Mouse (Mus musculus): ENCODE data around the gene Lefty2. TPM values are rescaled to one million over a fixed set of nuclear protein-coding genes. Genes with fewer than 3 reads are reported as not detected.

The Lefty2 gene
- polyA plus RNA-seq, 1 experiment, result not detected

DNA sequence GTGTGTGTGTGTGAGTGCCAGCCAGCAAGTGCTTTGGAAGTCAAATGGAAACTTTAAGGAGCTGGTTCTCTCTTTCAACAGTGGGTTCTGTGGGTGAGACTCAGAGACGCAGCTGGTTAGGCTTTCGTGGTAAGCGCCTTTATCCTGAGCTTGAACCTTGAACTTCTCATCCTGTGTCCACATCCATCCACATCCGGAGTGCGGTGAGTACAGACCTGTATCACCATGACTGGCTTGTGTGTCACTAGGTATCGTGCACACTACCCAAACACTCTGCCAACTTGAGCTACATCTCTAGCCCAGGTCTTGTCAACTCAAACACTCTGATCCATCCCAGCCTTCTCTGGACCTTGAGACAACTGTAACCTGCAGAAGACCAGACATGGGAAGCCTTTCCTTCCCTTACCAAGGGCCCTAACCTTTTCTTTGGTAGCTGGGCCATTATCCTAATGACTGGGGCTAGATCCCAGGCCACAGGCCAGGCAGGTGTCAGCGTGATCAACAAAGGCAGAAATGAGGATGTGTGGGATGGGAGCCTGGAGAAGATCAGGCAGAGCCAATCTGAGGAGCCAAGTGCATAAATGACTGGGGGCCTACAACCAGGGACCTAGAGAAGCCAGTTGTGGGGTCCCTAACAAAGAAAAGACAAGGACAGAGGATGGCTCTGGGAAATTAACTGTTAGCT, 48.0 kb downstream of the Lefty2 start:
- peak overlapping the region; percentile 98 for H3K4me2 ChIP-seq (ENCODE audit: low read depth)
- H3K79me2 ChIP-seq (ENCODE audit: control insufficient read depth, insufficient read depth), result peaks cover 8% of the 10 kb centered on the region
- H3ac ChIP-seq (ENCODE audit: control insufficient read depth, insufficient read length), result peak overlapping the region; percentile 46
- no peaks in the 10 kb centered on the region for H3K27me3 ChIP-seq (ENCODE audit: control insufficient read depth, insufficient read depth, insufficient read length)
- TF ChIP-seq E2F4 (IDR thresholded peaks at IDR 0.05; ENCODE audit: insufficient read depth), result no peak
- TF ChIP-seq MAX (IDR thresholded peaks at IDR 0.05; ENCODE audit: low read depth), result no peak
- TF ChIP-seq TCF3 (IDR thresholded peaks at IDR 0.05; ENCODE audit: insufficient read length, low read depth), result no peak
- no peak for TF ChIP-seq TCF12 (IDR thresholded peaks at IDR 0.05; ENCODE audit: insufficient read depth, poor library complexity, severe bottlenecking)
- TF ChIP-seq SRF (IDR thresholded peaks at IDR 0.05; ENCODE audit: control insufficient read depth, insufficient read length, low read depth), result no peak
- peak overlapping the region; percentile 70 for H3K4me3 ChIP-seq
- H3K36me3 ChIP-seq (ENCODE audit: control insufficient read depth, insufficient read depth), result no peaks in the 10 kb centered on the region

DNA sequence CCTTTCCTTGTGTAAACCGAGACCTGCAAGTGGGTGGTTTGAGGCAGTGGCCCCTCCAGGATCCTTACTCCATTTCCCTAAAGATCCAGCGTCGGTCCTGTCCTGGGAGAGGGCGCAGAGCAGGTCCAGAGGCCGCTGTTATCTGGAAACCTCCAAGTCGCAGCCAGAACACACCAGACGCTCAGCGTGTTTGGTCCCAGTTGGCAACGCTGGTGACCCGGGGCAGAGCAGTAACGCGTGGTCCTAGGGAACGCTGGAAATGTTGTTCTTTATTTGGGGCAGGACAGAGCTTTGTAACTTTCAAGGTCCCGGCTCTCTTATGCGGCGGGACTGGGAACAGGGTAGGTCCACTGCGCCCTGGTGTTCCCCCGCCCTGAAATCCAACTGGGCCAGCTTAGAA, 48.8 kb downstream of the Lefty2 start:
- H3K4me3 ChIP-seq, result peak overlapping the region; percentile 70
- no peaks in the 10 kb centered on the region for H3K36me3 ChIP-seq (ENCODE audit: control insufficient read depth, insufficient read depth)
- no peaks in the 10 kb centered on the region for H3K27me3 ChIP-seq (ENCODE audit: control insufficient read depth, insufficient read depth, insufficient read length)
- peaks cover 8% of the 10 kb centered on the region for H3K79me2 ChIP-seq (ENCODE audit: control insufficient read depth, insufficient read depth)
- peak overlapping the region; percentile 98 for H3K4me2 ChIP-seq (ENCODE audit: low read depth)
- peak overlapping the region; percentile 46 for H3ac ChIP-seq (ENCODE audit: control insufficient read depth, insufficient read length)
- TF ChIP-seq POLR2A (IDR thresholded peaks at IDR 0.05; ENCODE audit: insufficient read length, low read depth) (no peak), MYOG (IDR thresholded peaks at IDR 0.05; ENCODE audit: control insufficient read depth in 1 of 3, insufficient read depth in 1 of 3, insufficient read length in 2 of 3, low read depth in 2 of 3) (no peak), E2F4 (IDR thresholded peaks at IDR 0.05; ENCODE audit: insufficient read depth) (no peak), MAX (IDR thresholded peaks at IDR 0.05; ENCODE audit: low read depth) (no peak), MYOD1 (IDR thresholded peaks at IDR 0.05; ENCODE audit: control insufficient read depth in 1 of 3, insufficient read length in 2 of 3, low read depth in 2 of 3) (no peak), SRF (IDR thresholded peaks at IDR 0.05; ENCODE audit: control insufficient read depth, insufficient read length, low read depth) (no peak), USF1 (IDR thresholded peaks at IDR 0.05; ENCODE audit: low read depth) (no peak), REST (IDR thresholded peaks at IDR 0.05; ENCODE audit: insufficient read depth, insufficient read length) (no peak), TCF3 (IDR thresholded peaks at IDR 0.05; ENCODE audit: insufficient read length, low read depth) (no peak), TCF12 (IDR thresholded peaks at IDR 0.05; ENCODE audit: insufficient read depth, poor library complexity, severe bottlenecking) (no peak), POLR2AphosphoS2 (IDR thresholded peaks at IDR 0.05; ENCODE audit: insufficient read length, low read depth) (no peak), CEBPB (IDR thresholded peaks at IDR 0.05; ENCODE audit: insufficient read depth, poor library complexity, severe bottlenecking) (no peak)

- no peaks in the 10 kb centered on the region for H3K27me3 ChIP-seq (ENCODE audit: control insufficient read depth, insufficient read depth, insufficient read length)
- peak within 1 kb of the TSS; percentile 98 for H3K4me2 ChIP-seq (ENCODE audit: low read depth)
- H3K79me2 ChIP-seq (ENCODE audit: control insufficient read depth, insufficient read depth), result peaks cover 8% of the 10 kb centered on the region
- peaks cover under 1% of the 10 kb centered on the region for H3K36me3 ChIP-seq (ENCODE audit: control insufficient read depth, insufficient read depth)
- TF ChIP-seq TCF12 (IDR thresholded peaks at IDR 0.05; ENCODE audit: insufficient read depth, poor library complexity, severe bottlenecking) (no peak), SRF (IDR thresholded peaks at IDR 0.05; ENCODE audit: control insufficient read depth, insufficient read length, low read depth) (peak; percentile 90), CEBPB (IDR thresholded peaks at IDR 0.05; ENCODE audit: insufficient read depth, poor library complexity, severe bottlenecking) (no peak), POLR2AphosphoS2 (IDR thresholded peaks at IDR 0.05; ENCODE audit: insufficient read length, low read depth) (peak; percentile 71), USF1 (IDR thresholded peaks at IDR 0.05; ENCODE audit: low read depth) (no peak), POLR2A (IDR thresholded peaks at IDR 0.05; ENCODE audit: insufficient read length, low read depth) (peak; percentile 69), MYOG (IDR thresholded peaks at IDR 0.05; ENCODE audit: control insufficient read depth in 1 of 3, insufficient read depth in 1 of 3, insufficient read length in 2 of 3, low read depth in 2 of 3) (no peak)
- H3ac ChIP-seq (ENCODE audit: control insufficient read depth, insufficient read length), result peak within 1 kb of the TSS; percentile 46
- H3K4me3 ChIP-seq, result peak within 1 kb of the TSS; percentile 70
These were observed 49.5 kb downstream of the Lefty2 start, which contains the start of gene Tmem63a for GRCm38 (mm10) chr1:180942166-180943031. Gene Tmem63a, plus strand, starts transcription at chr1:180942344.

DNA sequence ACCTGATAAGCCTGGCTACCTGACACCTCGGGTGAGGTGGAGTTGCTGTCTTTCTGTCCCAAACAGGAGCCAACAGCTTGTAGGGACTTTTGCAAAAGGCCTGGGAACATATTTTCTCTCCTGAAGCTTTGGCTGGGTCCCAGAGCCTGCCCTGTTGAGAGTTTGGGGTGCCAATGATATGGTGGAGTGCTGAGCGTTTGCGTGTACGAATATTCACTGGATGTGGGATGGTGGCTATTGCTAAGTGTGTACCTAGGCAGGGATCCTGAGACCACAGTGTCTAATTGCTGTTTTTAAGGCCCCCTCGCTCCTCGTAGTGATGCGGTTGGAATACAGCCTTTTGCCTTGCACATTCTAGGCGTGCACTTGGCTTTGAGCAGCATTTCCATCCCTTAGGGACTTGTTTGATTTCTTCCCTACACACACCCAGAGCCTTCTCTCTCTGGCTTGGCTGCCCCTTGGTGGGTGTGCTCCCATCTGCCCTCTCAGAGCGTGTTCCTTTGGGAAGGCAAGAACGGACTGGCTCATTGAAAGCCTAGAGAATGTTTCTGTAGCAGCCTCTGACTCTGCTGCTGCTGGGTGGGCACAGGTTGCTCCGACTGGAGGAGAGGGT, 50.2 kb downstream of the Lefty2 start:
- H3K4me2 ChIP-seq (ENCODE audit: low read depth), result peak overlapping the region; percentile 76
- no peaks in the 10 kb centered on the region for H3K27me3 ChIP-seq (ENCODE audit: control insufficient read depth, insufficient read depth, insufficient read length)
- peak overlapping the region; percentile 70 for H3K4me3 ChIP-seq
- peak overlapping the region; percentile 46 for H3ac ChIP-seq (ENCODE audit: control insufficient read depth, insufficient read length)
- H3K79me2 ChIP-seq (ENCODE audit: control insufficient read depth, insufficient read depth), result peaks cover 8% of the 10 kb centered on the region
- TF ChIP-seq REST (IDR thresholded peaks at IDR 0.05; ENCODE audit: insufficient read depth, insufficient read length) (no peak), USF1 (IDR thresholded peaks at IDR 0.05; ENCODE audit: low read depth) (no peak), MYOG (IDR thresholded peaks at IDR 0.05; ENCODE audit: control insufficient read depth in 1 of 3, insufficient read depth in 1 of 3, insufficient read length in 2 of 3, low read depth in 2 of 3) (no peak), POLR2A (IDR thresholded peaks at IDR 0.05; ENCODE audit: insufficient read length, low read depth) (no peak), POLR2AphosphoS2 (IDR thresholded peaks at IDR 0.05; ENCODE audit: insufficient read length, low read depth) (no peak), MYOD1 (IDR thresholded peaks at IDR 0.05; ENCODE audit: control insufficient read depth in 1 of 3, insufficient read length in 2 of 3, low read depth in 2 of 3) (no peak), TCF12 (IDR thresholded peaks at IDR 0.05; ENCODE audit: insufficient read depth, poor library complexity, severe bottlenecking) (no peak), CEBPB (IDR thresholded peaks at IDR 0.05; ENCODE audit: insufficient read depth, poor library complexity, severe bottlenecking) (no peak), TCF3 (IDR thresholded peaks at IDR 0.05; ENCODE audit: insufficient read length, low read depth) (no peak), SRF (IDR thresholded peaks at IDR 0.05; ENCODE audit: control insufficient read depth, insufficient read length, low read depth) (no peak), MAX (IDR thresholded peaks at IDR 0.05; ENCODE audit: low read depth) (no peak), E2F4 (IDR thresholded peaks at IDR 0.05; ENCODE audit: insufficient read depth) (no peak)
- peaks cover 6% of the 10 kb centered on the region for H3K36me3 ChIP-seq (ENCODE audit: control insufficient read depth, insufficient read depth)

Measured in myocyte (in vitro differentiated cells).